Mouse (Mus musculus): ENCODE measurements around the gene Dusp5. TPM values are rescaled to one million over a fixed set of nuclear protein-coding genes. Genes with fewer than 3 reads are reported as not detected.

The Dusp5 gene
- polyA plus RNA-seq, 1 experiment: 2.0 TPM

GRCm38 (mm10) chr19:53568553-53568952 lies 39.6 kb downstream of the Dusp5 start:
- TF ChIP-seq POLR2A (IDR thresholded peaks at IDR 0.05; ENCODE audit: low read depth, low read length): no peak
- TF ChIP-seq CTCF (conservative IDR thresholded peaks at IDR 0.05; ENCODE audit: insufficient read depth, insufficient read length, low read depth, low read length): no peak
- H3K4me3 ChIP-seq (ENCODE audit: insufficient read depth, low read depth, low read length): no peak overlapping the region
- no peaks in the 10 kb centered on the region for H3K36me3 ChIP-seq (ENCODE audit: control insufficient read depth, insufficient read depth, low read length)
- H3K4me1 ChIP-seq (ENCODE audit: control insufficient read depth, insufficient read depth, low read length): peaks cover 6% of the 10 kb centered on the region; the same call in 1 of the 2 replicates
- no peak overlapping the region for H3K27ac ChIP-seq (ENCODE audit: insufficient read depth, low read depth, low read length)
- no peaks in the 10 kb centered on the region for H3K27me3 ChIP-seq (replicated peaks; ENCODE audit: control insufficient read depth, insufficient read depth, low read length)
- WGBS: 71% methylated on average over 3 of the region's 3 CpGs
- DNase-seq: no peak

GRCm38 (mm10) chr19:53571056-53571455 lies 42.1 kb downstream of the Dusp5 start:
- Histone ChIP-seq H3K4me3 (ENCODE audit: insufficient read depth, low read depth, low read length) (no peak overlapping the region), H3K27me3 (replicated peaks; ENCODE audit: control insufficient read depth, insufficient read depth, low read length) (no peaks in the 10 kb centered on the region), H3K27ac (ENCODE audit: insufficient read depth, low read depth, low read length) (no peak overlapping the region), H3K4me1 (ENCODE audit: control insufficient read depth, insufficient read depth, low read length) (no peaks in the 10 kb centered on the region), H3K36me3 (ENCODE audit: control insufficient read depth, insufficient read depth, low read length) (no peaks in the 10 kb centered on the region)
- no peak for TF ChIP-seq CTCF (conservative IDR thresholded peaks at IDR 0.05; ENCODE audit: insufficient read depth, insufficient read length, low read depth, low read length)
- no peak for TF ChIP-seq POLR2A (IDR thresholded peaks at IDR 0.05; ENCODE audit: low read depth, low read length)
- DNase-seq: no peak
- WGBS: 82% methylated on average over 4 of the region's 4 CpGs

- H3K27me3 ChIP-seq (replicated peaks; ENCODE audit: control insufficient read depth, insufficient read depth, low read length): no peaks in the 10 kb centered on the region
- no peaks in the 10 kb centered on the region for H3K4me1 ChIP-seq (ENCODE audit: control insufficient read depth, insufficient read depth, low read length)
- H3K36me3 ChIP-seq (ENCODE audit: control insufficient read depth, insufficient read depth, low read length): no peaks in the 10 kb centered on the region
- TF ChIP-seq CTCF (conservative IDR thresholded peaks at IDR 0.05; ENCODE audit: insufficient read depth, insufficient read length, low read depth, low read length) (no peak), POLR2A (IDR thresholded peaks at IDR 0.05; ENCODE audit: low read depth, low read length) (no peak)
- DNase-seq: no peak
- H3K4me3 ChIP-seq (ENCODE audit: insufficient read depth, low read depth, low read length): no peak overlapping the region
- WGBS: 76% methylated on average over 18 of the region's 18 CpGs
- H3K27ac ChIP-seq (ENCODE audit: insufficient read depth, low read depth, low read length): no peak overlapping the region
Observed at GRCm38 (mm10) chr19:53571501-53572428, 42.9 kb downstream of the Dusp5 start.

- TF ChIP-seq CTCF (conservative IDR thresholded peaks at IDR 0.05; ENCODE audit: insufficient read depth, insufficient read length, low read depth, low read length) (no peak), POLR2A (IDR thresholded peaks at IDR 0.05; ENCODE audit: low read depth, low read length) (no peak)
- 81% methylated on average over 12 of the region's 12 CpGs for whole genome bisulfite sequencing
- H3K4me1 ChIP-seq (ENCODE audit: control insufficient read depth, insufficient read depth, low read length): peaks cover 6% of the 10 kb centered on the region; the same call in 1 of the 2 replicates
- no peaks in the 10 kb centered on the region for H3K36me3 ChIP-seq (ENCODE audit: control insufficient read depth, insufficient read depth, low read length)
- no peak overlapping the region for H3K4me3 ChIP-seq (ENCODE audit: insufficient read depth, low read depth, low read length)
- no peak for DNase-seq
- no peak overlapping the region for H3K27ac ChIP-seq (ENCODE audit: insufficient read depth, low read depth, low read length)
- H3K27me3 ChIP-seq (replicated peaks; ENCODE audit: control insufficient read depth, insufficient read depth, low read length): no peaks in the 10 kb centered on the region
Observed at GRCm38 (mm10) chr19:53572607-53573006, 43.7 kb downstream of the Dusp5 start.

- WGBS: 93% methylated on average over 3 of the region's 3 CpGs
- Histone ChIP-seq H3K4me1 (ENCODE audit: control insufficient read depth, insufficient read depth, low read length) (peaks cover 7% of the 10 kb centered on the region; the same call in 1 of the 2 replicates), H3K27ac (ENCODE audit: insufficient read depth, low read depth, low read length) (no peak overlapping the region), H3K27me3 (replicated peaks; ENCODE audit: control insufficient read depth, insufficient read depth, low read length) (no peaks in the 10 kb centered on the region), H3K36me3 (ENCODE audit: control insufficient read depth, insufficient read depth, low read length) (no peaks in the 10 kb centered on the region), H3K4me3 (ENCODE audit: insufficient read depth, low read depth, low read length) (no peak overlapping the region)
- TF ChIP-seq POLR2A (IDR thresholded peaks at IDR 0.05; ENCODE audit: low read depth, low read length): no peak
- no peak for TF ChIP-seq CTCF (conservative IDR thresholded peaks at IDR 0.05; ENCODE audit: insufficient read depth, insufficient read length, low read depth, low read length)
- no peak for DNase-seq
Observed at GRCm38 (mm10) chr19:53573151-53573550, 44.2 kb downstream of the Dusp5 start.

- no peak overlapping the region for H3K4me3 ChIP-seq (ENCODE audit: insufficient read depth, low read depth, low read length)
- no peak for DNase-seq
- H3K27ac ChIP-seq (ENCODE audit: insufficient read depth, low read depth, low read length): no peak overlapping the region
- H3K27me3 ChIP-seq (replicated peaks; ENCODE audit: control insufficient read depth, insufficient read depth, low read length): no peaks in the 10 kb centered on the region
- H3K4me1 ChIP-seq (ENCODE audit: control insufficient read depth, insufficient read depth, low read length): peaks cover 9% of the 10 kb centered on the region
- H3K36me3 ChIP-seq (ENCODE audit: control insufficient read depth, insufficient read depth, low read length): no peaks in the 10 kb centered on the region
- no peak for TF ChIP-seq POLR2A (IDR thresholded peaks at IDR 0.05; ENCODE audit: low read depth, low read length)
- no peak for TF ChIP-seq CTCF (conservative IDR thresholded peaks at IDR 0.05; ENCODE audit: insufficient read depth, insufficient read length, low read depth, low read length)
- 78% methylated on average over 8 of the region's 8 CpGs for WGBS
Observed at GRCm38 (mm10) chr19:53574131-53574530, 45.2 kb downstream of the Dusp5 start.

GRCm38 (mm10) chr19:53574546-53574945 lies 45.6 kb downstream of the Dusp5 start:
- Histone ChIP-seq H3K36me3 (ENCODE audit: control insufficient read depth, insufficient read depth, low read length) (no peaks in the 10 kb centered on the region), H3K27me3 (replicated peaks; ENCODE audit: control insufficient read depth, insufficient read depth, low read length) (no peaks in the 10 kb centered on the region), H3K4me1 (ENCODE audit: control insufficient read depth, insufficient read depth, low read length) (peaks cover 9% of the 10 kb centered on the region), H3K4me3 (ENCODE audit: insufficient read depth, low read depth, low read length) (no peak overlapping the region), H3K27ac (ENCODE audit: insufficient read depth, low read depth, low read length) (no peak overlapping the region)
- WGBS: 92% methylated on average over 7 of the region's 7 CpGs
- DNase-seq: no peak
- TF ChIP-seq CTCF (conservative IDR thresholded peaks at IDR 0.05; ENCODE audit: insufficient read depth, insufficient read length, low read depth, low read length) (no peak), POLR2A (IDR thresholded peaks at IDR 0.05; ENCODE audit: low read depth, low read length) (no peak)
